Mouse (Mus musculus) embryonic facial prominence, embryonic 10.5 days (tissue): ENCODE measurements around the gene Dpp7. TPM values are rescaled to one million over a fixed set of nuclear protein-coding genes. Genes with fewer than 3 reads are reported as not detected.

ENCODE experiments used
- polyA plus RNA-seq: library from polyadenylated mRNA; unstranded; fragments of >200 nt; fragmentation: Nextera tagmentation; extraction: Ambion mirVana; gene quantifications from 2 replicates; pipeline ENCODE4 v1.2.1, GENCODE M21; 2016

Dpp7 gene
- polyA plus RNA-seq, 1 experiment from 2014 or later, result 17.0 TPM

Other genes with a start within 250 kb of the Dpp7 start
- 19.8 and 26.6 TPM in 2 replicates for gene Nrarp, start 175.6 kb downstream of the Dpp7 start, polyA plus RNA-seq
- gene Tor4a, start 159.5 kb downstream of the Dpp7 start, polyA plus RNA-seq, result 2.2 and 2.4 TPM in 2 replicates
- gene Nelfb, start 144.9 kb downstream of the Dpp7 start, polyA plus RNA-seq, result 124 and 125 TPM in 2 replicates
- gene Stpg3, start 141.7 kb downstream of the Dpp7 start, polyA plus RNA-seq, result not detected in 2 replicates
- 0.74 and 1.4 TPM in 2 replicates for gene Fam166a, start 137.6 kb downstream of the Dpp7 start, polyA plus RNA-seq
- 562 and 601 TPM in 2 replicates for gene Tubb4b, start 131.7 kb downstream of the Dpp7 start, polyA plus RNA-seq
- gene Slc34a3, start 122.0 kb downstream of the Dpp7 start, polyA plus RNA-seq, result not detected in 2 replicates
- not detected in 2 replicates for gene Rnf224, start 119.6 kb downstream of the Dpp7 start, polyA plus RNA-seq
- gene Rnf208, start 114.1 kb downstream of the Dpp7 start, polyA plus RNA-seq, result 15.1 and 16.4 TPM in 2 replicates
- 0.59 TPM in 1 of 2 replicates, not detected in the other for gene Cysrt1, start 113.9 kb downstream of the Dpp7 start, polyA plus RNA-seq
- 6.3 and 7.9 TPM in 2 replicates for gene AL732309.1, start 109.5 kb downstream of the Dpp7 start, polyA plus RNA-seq
- gene Tmem203, start 100.9 kb downstream of the Dpp7 start, polyA plus RNA-seq, result 15.2 and 18.3 TPM in 2 replicates
- 8.0 and 9.0 TPM in 2 replicates for gene Tprn, start 93.7 kb downstream of the Dpp7 start, polyA plus RNA-seq
- gene Ssna1, start 83.9 kb downstream of the Dpp7 start, polyA plus RNA-seq, result 228 and 238 TPM in 2 replicates
- 147 and 151 TPM in 2 replicates for gene Anapc2, start 83.9 kb downstream of the Dpp7 start, polyA plus RNA-seq
- gene Tmem210, start 68.2 kb downstream of the Dpp7 start, polyA plus RNA-seq, result not detected in 2 replicates
- not detected in 2 replicates for gene Lrrc26, start 66.4 kb downstream of the Dpp7 start, polyA plus RNA-seq
- gene Grin1, start 37.2 kb downstream of the Dpp7 start, polyA plus RNA-seq, result 0.89 and 1.4 TPM in 2 replicates
- gene Man1b1, start 24.0 kb downstream of the Dpp7 start, polyA plus RNA-seq, result 50.4 and 51.9 TPM in 2 replicates
- gene Uap1l1, start 9.3 kb upstream of the Dpp7 start, polyA plus RNA-seq, result 8.5 and 11.4 TPM in 2 replicates
- gene Sapcd2, start 16.0 kb upstream of the Dpp7 start, polyA plus RNA-seq, result 73.6 and 74.6 TPM in 2 replicates
- gene Entpd2, start 39.5 kb upstream of the Dpp7 start, polyA plus RNA-seq, result 0.14 TPM in 1 of 2 replicates, not detected in the other
- 38.3 and 40.3 TPM in 2 replicates for gene Npdc1, start 43.0 kb upstream of the Dpp7 start, polyA plus RNA-seq
- not detected in 2 replicates for gene Fut7, start 66.9 kb upstream of the Dpp7 start, polyA plus RNA-seq
- 4.3 and 5.6 TPM in 2 replicates for gene Abca2, start 72.3 kb upstream of the Dpp7 start, polyA plus RNA-seq
- 0.60 and 1.4 TPM in 2 replicates for gene Clic3, start 100.5 kb upstream of the Dpp7 start, polyA plus RNA-seq
- gene Paxx, start 104.7 kb upstream of the Dpp7 start, polyA plus RNA-seq, result 15.8 and 16.0 TPM in 2 replicates
- 0.18 TPM in 1 of 2 replicates, not detected in the other for gene Ptgds, start 113.7 kb upstream of the Dpp7 start, polyA plus RNA-seq
- gene Lcn12, start 137.6 kb upstream of the Dpp7 start, polyA plus RNA-seq, result not detected in 2 replicates
- gene Fbxw5, start 144.4 kb upstream of the Dpp7 start, polyA plus RNA-seq, result 87.9 and 92.2 TPM in 2 replicates
- gene C8g, start 145.4 kb upstream of the Dpp7 start, polyA plus RNA-seq, result 6.1 and 6.7 TPM in 2 replicates
- gene Traf2, start 190.6 kb upstream of the Dpp7 start, polyA plus RNA-seq, result 39.9 and 40.1 TPM in 2 replicates
- gene Edf1, start 201.5 kb upstream of the Dpp7 start, polyA plus RNA-seq, result 310 and 316 TPM in 2 replicates
- 1.9 and 7.7 TPM in 2 replicates for gene Mamdc4, start 218.5 kb upstream of the Dpp7 start, polyA plus RNA-seq
- 146 and 155 TPM in 2 replicates for gene Phpt1, start 218.9 kb upstream of the Dpp7 start, polyA plus RNA-seq
- gene Ajm1, start 225.4 kb upstream of the Dpp7 start, polyA plus RNA-seq, result 0.05 and 0.16 TPM in 2 replicates